Mouse (Mus musculus) heart, adult 2 months (tissue): Measurements from ENCODE around the gene Galnt7.

Source experiments
- CTCF ChIP-seq: fragments of 200-600 bp; IDR thresholded peaks from 2 replicates; pipeline ENCODE4 v1.8.1; 2022; ENCODE audit warnings: antibody characterized with exemption, mild to moderate bottlenecking, moderate library complexity
- EP300 ChIP-seq: fragments of 200-500 bp; IDR thresholded peaks from 2 replicates; pipeline ENCODE4 v1.6.1; 2011; ENCODE audit warnings: low read depth, low read length, control low read depth; ENCODE audit not compliant: insufficient read depth
- POLR2A ChIP-seq: fragments of 200-500 bp; IDR thresholded peaks from 2 replicates; pipeline ENCODE4 v1.6.1; 2011; ENCODE audit warnings: mild to moderate bottlenecking, low read depth, low read length, control low read depth; ENCODE audit not compliant: insufficient read depth

- no peak for TF ChIP-seq CTCF
- TF ChIP-seq EP300: no peak
- TF ChIP-seq POLR2A: no peak
These were observed 116.7 kb downstream of the Galnt7 start for GRCm38 (mm10) chr8:57536167-57536566.
